Mouse (Mus musculus) left cerebral cortex, postnatal 36 days (tissue): ENCODE data around the gene Ptprn2. TPM values are rescaled to one million over a fixed set of nuclear protein-coding genes. Genes with fewer than 3 reads are reported as not detected.

Experiments
- DNase-seq, 2 experiments: peaks; one replicate each; pipeline ENCODE4 v3.0.0; 2021 to 2022; ENCODE audit warnings: low spot score in 2 of 2, mixed read lengths in 1 of 2
- intact Hi-C: fragments of 180-260 bp; cut with DNase I; formaldehyde crosslinking; loops from one replicate; pipeline ENCODE4 v1.15.1; 2025
- total RNA-seq, 2 experiments: library from RNA; stranded (reverse); gene quantifications; 2 replicates each; pipeline ENCODE4 v1.2.3; 2021

Gene Ptprn2
- total RNA-seq, 2 experiments from 2014 or later: 356 to 375 TPM

DNA sequence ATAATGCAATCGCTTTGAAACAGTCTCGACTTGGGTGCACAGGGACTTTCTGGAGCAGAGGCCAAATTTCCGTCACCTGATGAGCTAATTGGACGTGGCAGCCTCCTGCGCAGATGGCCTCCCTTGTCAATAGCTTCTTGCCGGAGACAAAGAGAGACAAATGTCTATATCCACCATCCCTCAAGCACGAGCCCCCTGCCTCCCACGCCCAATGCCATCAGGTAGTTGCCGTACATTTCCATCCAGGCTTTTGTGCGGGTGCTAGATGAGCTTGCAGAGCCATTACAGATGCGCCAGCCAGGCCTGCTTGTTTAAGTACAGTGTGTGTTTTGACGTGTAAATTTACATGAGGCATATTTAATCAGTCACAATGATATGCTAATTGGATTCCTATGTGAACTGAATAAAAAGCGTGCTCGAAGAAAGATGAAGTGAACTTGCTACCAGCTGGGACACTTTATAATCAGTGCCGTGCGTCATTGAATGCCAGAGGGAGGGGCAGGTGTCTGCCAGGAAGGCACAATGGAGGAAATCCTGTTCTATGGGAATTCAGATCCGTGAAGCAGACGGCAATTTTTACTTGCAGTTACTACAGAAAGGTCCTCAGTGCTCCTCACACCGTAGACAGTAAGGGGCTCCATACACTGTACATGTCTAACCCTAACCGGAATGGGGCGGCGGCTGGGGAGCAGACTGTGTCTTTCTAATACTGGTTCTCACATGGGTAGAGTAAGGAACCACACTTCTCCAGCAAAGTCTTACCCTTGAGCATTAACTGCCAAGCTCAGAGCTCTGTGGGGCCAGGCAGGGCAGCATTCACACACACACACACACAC, 434.4 kb downstream of the Ptprn2 start:
- intact Hi-C loops: no loop called here
- DNase-seq: no peak

DNA sequence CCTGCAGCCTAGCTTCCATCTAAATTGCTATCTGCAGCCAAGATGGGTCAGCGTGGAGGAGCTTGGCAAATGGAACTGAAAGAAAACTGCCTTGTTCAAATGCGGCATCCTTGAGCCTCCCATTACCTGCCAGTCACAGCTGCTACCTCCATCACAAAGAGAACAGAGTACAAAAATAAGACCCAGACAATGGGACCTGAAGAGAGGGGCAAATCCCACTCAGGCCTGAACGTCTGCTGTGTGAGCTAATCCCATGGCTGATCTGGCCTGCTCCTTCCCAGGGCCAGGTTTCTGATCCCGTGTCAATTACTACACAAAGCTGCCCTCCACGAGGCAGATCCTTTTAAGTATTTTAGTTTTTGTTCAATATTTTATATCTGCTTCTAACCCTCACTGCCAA, 441.6 kb downstream of the Ptprn2 start:
- intact Hi-C loops: no loop called here
- no peak for DNase-seq

GRCm38 (mm10) chr12:116927516-116927915, 442.0 kb downstream of the Ptprn2 start:
- intact Hi-C loops: no loop called here
- no peak for DNase-seq

GRCm38 (mm10) chr12:116938158-116938854, 452.8 kb downstream of the Ptprn2 start:
- intact Hi-C loops: no loop called here
- no peak for DNase-seq

- intact Hi-C loops: no loop called here
- no peak for DNase-seq
These were observed 458.4 kb downstream of the Ptprn2 start for GRCm38 (mm10) chr12:116943883-116944282.

GRCm38 (mm10) chr12:116948151-116948928, 462.8 kb downstream of the Ptprn2 start:
- intact Hi-C loops: no loop called here
- DNase-seq: no peak

- intact Hi-C loops: no loop called here
- DNase-seq: no peak
These were observed 464.2 kb downstream of the Ptprn2 start for GRCm38 (mm10) chr12:116949726-116950125.

DNA sequence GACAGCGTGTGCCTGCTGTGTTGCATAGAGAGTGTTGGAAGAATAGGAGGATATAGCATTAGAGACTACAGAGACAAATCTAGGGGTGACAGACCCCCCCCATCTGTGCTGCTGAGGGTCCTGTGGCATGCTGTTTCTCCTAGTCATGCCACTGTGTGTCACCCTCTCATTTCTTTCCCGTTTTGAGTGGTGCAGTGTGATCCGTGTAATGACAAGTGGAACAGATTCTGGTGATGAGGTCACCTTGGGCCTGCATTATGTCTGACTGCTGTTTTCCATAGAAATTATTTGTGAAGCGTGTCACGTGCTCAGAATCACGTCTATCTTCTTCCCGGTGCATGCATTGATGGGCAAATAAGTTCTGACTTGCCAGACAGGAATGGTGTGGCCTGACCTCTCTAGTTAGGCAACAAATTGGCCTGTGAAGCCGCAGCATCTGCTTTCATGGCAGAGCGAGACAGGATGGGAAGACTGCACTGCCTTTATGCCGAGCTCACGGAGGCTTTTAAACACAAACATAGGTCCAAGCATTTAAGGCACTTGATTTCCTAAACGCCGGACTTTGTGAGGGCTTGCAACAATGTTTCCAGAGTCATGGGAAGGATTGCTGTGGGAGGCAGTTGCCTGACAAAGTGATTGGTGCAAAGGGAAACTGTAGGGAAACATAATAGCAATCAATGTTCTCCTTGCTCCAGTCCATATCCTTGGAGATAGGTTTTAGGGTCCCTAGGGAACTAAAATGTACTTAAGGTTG, 467.1 kb downstream of the Ptprn2 start:
- no peak for DNase-seq
- intact Hi-C loops: no loop called here

DNA sequence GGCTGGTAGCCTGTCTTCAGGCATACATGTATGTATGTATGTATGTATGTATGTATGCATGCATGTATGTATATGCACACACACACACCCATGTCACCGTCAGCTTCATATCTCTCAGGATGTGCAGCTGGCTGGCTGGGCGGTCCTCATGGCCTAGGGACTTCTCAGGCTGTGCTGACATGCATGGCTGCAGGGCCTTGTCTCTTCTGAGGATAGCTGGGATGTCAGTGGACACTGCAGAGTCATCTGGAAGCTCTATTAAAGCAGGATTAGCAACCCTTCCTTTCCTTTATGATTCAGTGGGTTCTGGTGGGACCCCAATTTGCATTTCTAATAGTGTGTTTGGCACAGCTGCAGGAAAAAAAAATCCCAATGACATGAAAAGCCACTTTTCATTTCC, 473.6 kb downstream of the Ptprn2 start:
- intact Hi-C loops: no loop called here
- DNase-seq: no peak

- intact Hi-C loops: no loop called here
- DNase-seq: no peak
These were observed 478.4 kb downstream of the Ptprn2 start for GRCm38 (mm10) chr12:116963906-116964305.

DNA sequence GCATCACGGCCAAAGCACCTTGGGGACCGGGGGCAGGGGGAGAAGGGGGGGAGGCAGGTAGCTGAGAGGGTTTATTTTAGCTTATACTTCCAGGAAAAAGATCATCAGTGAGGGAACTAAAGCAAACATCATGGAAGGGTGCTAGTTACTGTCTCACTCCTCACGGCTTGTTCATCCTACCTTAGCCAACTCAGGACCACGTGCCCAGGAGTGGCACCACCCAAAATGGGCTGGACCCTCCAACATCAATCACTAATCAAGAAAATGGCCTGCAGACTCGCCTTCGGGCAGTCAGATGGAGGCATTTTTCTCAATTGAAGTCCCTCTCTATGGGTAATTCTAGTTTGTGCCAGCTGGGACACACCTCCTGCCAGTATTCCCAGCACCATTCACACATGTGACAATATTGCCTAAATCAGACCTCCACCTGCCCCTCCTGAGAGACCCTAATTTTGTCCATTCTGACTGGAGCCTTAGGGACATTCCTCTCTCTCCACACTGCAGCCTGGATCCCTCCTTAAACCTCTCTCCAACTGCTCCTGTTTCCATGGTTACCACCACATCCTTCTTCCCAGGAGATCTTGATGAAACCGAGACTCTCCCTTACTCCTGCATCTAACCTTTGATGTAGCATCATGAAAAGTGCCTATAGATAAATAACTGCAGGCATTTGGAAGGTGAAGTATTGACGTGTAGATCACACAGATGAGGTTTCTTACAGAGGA, 482.9 kb downstream of the Ptprn2 start:
- intact Hi-C loops: no loop called here
- DNase-seq: no peak

DNA sequence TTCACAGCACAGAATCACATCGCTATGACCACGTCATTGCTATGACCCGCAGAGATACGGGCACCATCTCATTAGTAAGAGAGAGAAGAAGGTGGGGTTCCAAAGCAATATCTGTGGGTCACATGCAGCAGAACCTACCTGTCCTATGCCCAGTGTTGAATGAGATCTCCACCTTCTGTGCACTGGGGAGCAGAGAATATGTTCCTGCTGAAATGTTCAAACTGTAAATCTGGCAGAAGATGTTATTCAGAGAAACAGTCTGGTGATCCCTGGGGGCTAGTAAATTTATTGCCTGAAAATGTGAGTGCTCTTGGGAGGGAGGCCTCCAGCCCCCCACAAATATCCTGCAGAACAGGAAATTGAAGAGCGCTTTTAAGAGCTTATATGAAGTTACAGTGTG, 490.0 kb downstream of the Ptprn2 start:
- no peak for DNase-seq
- intact Hi-C loops: no loop called here

DNA sequence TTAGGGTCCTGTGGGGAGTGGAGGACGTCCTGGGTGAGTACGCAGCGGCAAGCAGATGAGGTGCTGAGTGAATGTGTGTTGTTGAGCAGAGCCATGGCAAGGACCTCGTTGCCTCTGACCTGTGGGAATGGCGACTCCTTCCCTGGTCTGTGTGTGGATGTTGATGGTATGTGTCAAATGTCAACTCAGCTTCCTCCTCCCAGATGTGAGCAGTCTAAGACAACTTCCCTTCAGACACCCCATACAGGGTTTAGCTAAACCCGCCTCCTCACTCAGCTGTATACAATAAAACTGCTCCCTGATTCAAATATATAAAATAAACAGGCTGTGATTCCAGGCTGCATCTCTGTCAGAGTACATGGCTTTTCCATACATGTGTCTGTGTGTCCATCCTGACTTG, 491.5 kb downstream of the Ptprn2 start:
- intact Hi-C loops: no loop called here
- DNase-seq: no peak

GRCm38 (mm10) chr12:116978201-116978600, 492.7 kb downstream of the Ptprn2 start:
- intact Hi-C loops: no loop called here

GRCm38 (mm10) chr12:116981315-116981714, 495.8 kb downstream of the Ptprn2 start:
- intact Hi-C loops: no loop called here
- DNase-seq: no peak

More at GRCm38 (mm10) chr12:116978201-116978600, 492.7 kb downstream of the Ptprn2 start:
- DNase-seq: no peak

DNA sequence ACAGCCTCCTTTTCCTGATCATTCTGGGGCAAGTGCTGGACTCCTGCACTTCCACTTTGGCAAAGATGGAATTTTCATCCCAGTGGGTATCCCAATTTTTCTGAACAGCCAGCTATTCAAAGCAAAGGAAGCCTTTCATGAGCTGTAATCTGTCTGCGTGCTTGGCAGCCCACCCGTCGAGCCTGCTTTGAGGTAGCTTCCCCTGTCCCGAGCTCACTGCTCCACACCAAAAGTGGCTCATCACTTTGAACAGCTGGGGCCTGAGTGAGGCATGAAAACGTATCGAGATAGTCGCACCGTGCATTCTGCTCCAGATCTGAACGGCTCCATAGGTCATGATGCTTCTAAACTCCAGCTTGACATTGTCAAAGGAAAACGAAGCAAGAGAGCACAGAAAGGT, 503.6 kb downstream of the Ptprn2 start:
- intact Hi-C loops: no loop called here
- DNase-seq: no peak

DNA sequence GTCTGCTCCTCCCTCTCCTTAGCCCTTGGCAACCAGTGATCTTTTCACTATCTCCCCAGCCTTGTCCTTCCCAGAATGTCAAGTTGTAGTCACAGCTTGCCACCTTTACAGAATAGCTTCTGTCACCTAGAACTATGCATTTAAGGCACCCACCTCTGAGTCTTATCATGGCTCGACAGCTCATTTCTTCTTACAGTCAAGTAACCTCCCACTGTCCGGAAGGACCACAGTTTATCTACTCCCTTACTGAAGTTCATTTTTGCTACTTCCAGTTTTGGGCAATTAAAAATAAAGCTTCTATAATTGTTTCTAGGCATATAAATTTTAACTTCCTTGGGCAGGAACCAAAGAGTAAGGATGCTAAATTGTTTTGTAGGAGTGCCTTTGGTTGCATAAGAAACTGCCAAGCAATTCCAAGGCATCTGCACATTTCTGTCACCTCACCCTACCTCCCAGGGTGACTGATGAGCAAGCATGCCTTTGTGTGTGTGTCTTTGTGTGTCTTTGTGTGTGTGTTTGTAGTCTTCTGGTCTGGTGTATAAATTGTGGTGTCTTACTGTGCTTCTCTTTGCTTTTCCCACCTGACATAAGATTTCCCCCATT, 516.1 kb downstream of the Ptprn2 start:
- intact Hi-C loops: no loop called here
- peak in 1 of 2 experiments; percentile 21 for DNase-seq

GRCm38 (mm10) chr12:117016753-117017595, 531.5 kb downstream of the Ptprn2 start:
- no peak for DNase-seq
- intact Hi-C loops: no loop called here
